Mouse (Mus musculus) adrenal gland, postnatal 10 days (tissue): ENCODE measurements around the gene Mex3b. TPM values are rescaled to one million over a fixed set of nuclear protein-coding genes. Genes with fewer than 3 reads are reported as not detected.

Experiments
- DNase-seq: peaks from one replicate; pipeline ENCODE4 v3.0.0; 2021; ENCODE audit warnings: mixed read lengths
- long read RNA-seq, 2 experiments: library from polyadenylated mRNA; stranded (forward); transcript quantifications; one replicate each; pipeline ENCODE4 v2.0.0; 2021
- total RNA-seq, 2 experiments: library from RNA; stranded (reverse); gene quantifications; 2 replicates each; pipeline ENCODE4 v1.2.3; 2021

Gene Mex3b
- 1 to 10 TPM; 4.6 to 7.7 TPM for total RNA-seq
- long read RNA-seq, experiment 1, partial matches to known transcripts = 3 of 7 reads
- long read RNA-seq, experiment 1, other reads (novel, unspliced or antisense) = 0 of 7 reads
- long read RNA-seq, experiment 2, partial matches to known transcripts = 2 of 5 reads
- long read RNA-seq, experiment 2, other reads (novel, unspliced or antisense) = 0 of 5 reads

DNA sequence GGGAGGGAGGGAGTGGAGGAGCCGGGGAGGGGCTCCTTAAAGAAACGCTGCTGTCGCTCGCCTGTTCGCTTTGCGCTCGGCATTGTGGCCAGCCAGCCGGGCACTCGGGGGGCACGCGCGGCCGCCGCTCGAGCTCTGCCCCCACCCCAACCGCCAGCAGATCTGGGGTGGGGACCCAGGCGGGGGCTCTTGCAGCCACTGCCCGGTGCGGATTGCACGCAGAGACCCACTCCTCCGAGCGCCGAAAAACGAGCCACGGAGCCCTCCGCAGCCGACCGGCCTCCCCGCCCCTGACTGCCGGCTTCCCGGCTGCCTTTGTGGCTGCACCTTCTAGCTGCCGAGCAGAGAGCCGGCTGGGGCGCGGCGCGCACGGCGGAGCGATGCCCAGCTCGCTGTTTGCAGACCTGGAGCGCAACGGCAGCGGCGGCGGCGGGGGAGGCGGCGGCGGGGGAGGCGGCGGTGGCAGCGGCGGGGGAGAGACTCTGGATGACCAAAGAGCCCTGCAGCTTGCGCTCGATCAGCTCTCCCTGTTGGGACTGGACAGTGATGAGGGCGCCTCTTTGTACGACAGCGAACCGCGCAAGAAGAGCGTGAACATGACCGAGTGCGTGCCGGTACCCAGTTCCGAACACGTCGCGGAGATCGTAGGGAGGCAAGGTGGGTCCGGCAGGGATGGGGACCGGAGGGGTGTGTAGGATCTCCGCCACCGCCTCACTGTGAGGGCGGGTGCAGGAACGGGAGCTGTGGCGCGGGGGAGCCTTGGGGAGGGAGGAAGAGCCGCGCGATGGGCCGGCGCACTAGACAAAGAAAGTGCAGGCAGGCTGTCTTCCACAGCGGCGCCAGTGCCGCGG is at the start of gene Mex3b:
Gene Mex3b, plus strand, starts transcription at position 63 of the 851 bp plus-strand sequence.
- DNase-seq = peak; percentile 73

DNA sequence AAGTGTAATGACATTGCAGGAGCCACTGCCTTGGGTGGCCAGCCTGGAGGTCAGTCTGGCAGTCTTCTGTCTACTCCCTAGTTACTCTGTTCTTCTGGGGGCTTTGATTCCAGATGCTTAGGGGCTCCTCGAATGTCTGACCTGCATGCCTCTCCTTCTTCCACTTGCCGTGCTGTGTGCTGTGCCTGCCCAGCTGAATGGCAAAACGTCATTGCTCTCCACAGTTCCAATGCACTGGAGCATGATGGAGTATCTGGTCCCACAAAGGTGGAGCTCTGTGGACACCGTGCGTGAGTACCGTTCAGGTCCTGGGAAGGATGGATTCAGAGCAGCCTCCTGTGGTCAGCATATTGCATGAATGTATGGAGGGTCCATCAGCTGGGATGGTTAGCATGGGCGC is 47.6 kb upstream of the Mex3b start:
- no peak for DNase-seq

DNA sequence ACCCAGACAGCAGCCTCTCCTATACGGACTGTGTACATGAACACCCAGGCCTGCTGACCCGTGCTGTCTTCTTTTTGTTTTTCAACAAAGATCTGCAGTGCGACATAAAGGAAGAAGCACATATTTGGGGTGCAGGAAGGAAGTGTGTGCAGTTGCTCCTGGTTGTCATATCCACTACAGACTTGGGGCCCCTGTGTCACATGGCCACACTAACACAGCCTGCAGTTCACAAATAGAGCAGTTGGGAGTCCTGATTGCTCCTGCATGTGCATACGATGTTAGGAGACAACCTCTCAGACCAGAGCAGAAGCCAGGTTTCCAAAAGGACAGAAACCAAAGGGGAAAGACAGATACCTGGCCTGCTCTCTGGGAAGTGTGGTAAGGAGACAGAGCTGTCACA is 46.5 kb upstream of the Mex3b start:
- DNase-seq = no peak

DNA sequence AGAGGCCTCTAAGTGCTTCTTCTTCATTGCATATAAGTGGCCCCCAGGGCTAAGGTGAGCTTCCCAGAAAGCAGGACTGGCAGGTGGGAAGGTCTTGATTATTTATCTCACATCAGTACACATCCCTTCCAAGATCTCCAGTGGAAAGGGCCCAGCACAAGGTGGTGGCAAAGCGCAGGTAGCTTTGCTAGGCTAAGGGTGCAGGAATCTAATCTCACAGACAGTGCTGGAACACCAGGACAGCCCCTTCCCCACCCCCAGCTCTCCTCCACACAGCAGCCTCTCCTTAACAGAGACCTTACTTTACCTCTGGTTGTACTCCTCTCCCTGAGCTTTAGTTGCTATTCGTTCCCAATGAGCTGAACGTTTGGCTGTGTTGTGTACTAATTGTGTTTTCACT is 45.6 kb upstream of the Mex3b start:
- DNase-seq = no peak

DNA sequence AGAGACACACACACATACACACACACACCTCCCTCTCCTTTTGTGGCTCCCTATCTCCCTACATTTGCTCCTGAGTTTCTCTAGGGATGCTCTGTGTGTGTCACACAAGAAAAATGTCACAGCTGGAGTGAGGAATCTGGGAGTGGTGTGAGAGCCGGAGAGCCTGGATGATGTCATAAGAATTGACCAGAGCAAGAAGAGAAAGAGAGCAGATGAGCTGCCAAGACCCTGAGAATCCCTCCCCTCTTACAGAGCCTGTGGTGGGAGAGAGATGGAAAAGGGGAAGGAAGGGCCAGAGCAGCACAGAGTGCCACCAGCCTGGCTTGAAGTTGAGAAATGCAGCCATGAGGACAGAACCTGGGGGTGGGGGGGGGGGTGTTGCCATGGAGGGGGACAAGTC is 44.6 kb upstream of the Mex3b start:
- DNase-seq = no peak

DNA sequence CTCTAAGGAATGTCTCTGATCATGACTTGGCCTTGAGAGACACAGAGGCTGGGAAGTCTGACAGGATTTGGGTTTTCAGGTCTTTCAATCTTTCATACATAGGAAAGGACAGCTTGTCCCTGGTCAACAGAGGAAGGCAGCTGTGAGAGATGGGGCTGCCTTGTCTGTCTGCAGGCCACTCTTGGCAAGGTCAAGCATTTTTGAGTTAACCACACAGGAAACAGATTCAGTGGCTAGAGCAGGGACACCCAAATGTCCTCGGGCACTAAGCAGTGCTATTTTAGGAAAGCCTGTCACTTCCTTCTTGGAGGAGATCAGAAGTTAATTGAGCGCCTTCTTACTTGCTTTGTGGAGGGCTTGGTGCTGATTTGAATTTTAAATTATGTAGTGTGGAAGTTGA is 38.9 kb upstream of the Mex3b start:
- no peak for DNase-seq

DNA sequence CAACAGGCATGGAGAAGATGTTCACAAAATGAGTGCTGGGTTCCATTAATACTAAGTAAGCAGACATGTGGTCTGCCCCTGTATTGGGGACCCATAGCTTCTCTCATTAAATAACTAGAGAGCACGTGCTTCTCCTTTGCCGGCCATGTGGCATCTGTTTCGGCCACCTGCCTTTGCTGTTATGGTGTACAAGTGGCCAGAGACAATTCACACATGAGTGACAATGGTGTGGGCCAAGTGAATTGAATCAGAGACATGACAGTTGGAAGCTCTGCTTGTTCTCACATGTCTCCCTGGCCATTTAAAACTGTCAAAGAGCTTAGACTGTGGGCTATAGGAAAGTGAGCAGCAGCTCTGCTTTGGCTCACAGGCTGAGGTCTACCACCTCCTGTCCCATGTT is 37.6 kb upstream of the Mex3b start:
- no peak for DNase-seq

DNA sequence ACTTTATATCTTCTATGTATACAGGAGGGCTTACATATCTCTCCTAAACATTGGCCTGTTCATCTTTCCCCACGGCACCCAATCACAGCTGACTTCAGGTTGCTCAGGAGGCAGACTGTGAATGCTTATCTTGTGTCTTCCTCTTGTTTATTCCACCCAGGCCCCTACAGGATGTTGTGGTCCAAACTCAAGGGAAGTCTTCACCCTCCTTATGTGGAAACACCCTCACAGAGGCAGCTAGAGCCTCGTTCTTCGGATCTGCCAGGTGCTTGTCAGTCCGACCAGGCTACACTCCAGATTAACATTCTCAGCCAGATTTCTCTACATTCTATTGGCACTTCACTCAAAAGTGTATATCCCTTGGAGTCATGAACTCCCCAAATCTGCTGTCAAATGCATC is 32.7 kb upstream of the Mex3b start:
- no peak for DNase-seq

DNA sequence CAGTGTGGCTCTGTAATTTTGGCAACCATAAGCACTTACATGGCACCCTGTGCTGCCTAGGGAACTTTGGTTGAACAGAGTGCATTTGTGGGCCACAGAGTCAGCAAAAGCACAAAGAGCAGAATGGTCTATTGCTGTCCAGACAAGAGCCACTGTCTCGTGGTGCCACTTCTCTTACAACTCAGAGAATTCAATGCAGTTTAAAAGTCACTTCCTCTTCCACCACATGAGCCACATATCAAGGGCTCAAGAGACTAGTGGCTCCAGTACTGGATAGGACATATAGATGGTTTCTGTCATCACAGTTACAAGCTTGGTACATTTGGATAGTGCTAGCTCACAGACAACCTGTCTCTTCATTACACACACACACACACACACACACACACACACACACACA is 28.7 kb upstream of the Mex3b start:
- DNase-seq = no peak

DNA sequence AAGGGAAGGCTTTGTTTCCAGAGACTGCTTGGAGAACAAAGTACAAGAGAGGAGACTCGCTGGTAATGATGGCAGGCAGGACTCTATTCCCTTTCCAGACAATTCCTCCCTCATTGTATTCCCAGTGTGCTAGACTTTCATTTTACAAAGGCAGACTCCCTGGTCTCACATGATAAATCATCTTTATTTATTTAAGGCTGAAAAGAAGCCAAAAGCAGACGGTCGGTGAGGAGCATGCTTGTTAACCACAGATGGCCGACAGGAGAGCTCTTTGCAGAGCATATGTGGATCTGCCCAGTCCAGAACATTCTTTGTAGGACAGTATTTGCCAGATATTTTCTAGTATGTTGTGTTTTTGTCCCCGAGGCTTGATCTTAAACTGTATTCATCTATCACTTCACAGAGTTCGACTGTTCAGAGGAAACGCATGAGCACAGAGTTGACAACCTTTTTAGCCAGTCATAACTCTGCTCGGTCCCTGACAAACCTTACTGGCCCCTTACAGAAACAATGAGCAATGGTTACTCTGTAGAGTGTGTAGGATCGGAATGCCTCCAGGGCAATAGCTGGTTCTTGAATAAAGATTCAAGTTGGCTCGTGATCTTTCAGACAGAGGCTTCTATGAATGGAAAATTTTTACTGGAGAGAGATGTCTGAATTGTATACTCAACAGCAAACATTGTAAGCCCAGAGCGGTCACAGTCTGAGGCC is 28.0 kb upstream of the Mex3b start:
- DNase-seq = no peak

DNA sequence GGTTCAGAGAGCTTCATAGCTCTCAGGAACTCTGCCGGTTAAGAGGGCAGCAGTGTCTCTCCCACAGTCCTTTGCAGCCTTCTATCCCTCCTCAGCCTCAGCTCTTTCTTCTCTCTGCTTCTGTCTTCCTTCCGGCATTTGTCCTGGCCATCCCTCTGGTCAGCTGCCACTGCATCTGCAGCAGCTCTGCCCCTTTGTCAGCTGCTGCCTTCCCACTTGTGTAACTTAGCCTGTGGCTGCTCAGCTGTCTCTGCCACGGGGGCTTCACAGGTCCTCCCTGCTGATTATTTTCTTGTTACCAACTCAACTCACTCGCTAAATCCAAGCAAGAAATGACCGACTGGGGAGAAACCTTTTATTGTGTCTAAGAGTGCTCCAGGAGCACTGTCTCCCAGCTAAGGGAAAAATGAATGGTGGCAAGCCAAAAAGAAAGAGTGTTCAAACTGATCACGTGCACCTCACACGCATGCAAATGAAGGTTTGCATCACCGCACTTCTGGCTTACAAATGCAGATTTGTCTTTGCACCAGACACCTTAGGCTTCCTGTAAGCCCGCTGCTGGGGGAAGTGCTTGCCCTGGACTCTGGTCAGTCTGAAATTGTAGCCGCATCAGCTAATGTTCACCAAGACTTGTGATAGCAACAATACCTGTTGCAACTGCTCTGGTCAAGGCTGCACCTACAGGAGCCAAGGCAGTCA is 24.8 kb upstream of the Mex3b start:
- DNase-seq = no peak

DNA sequence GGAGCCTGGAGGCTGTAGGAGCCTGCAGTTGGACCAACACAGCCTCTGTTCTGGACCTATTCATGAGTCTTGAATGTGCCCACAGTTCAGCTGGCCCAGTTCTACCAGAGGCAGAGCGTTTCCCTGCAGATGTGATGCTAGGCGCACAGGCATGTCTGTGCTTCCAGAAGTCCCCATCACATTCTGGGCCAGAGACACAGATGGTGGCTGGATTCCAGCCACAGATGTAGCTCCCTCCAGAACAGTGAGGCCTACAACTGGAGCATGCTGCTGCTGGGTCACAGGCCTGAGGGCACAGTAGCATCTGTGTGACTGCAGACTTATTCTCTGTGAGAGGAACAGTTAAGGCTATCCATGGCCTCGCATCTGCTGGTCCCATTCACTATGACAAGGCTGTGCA is 16.4 kb upstream of the Mex3b start:
- no peak for DNase-seq

DNA sequence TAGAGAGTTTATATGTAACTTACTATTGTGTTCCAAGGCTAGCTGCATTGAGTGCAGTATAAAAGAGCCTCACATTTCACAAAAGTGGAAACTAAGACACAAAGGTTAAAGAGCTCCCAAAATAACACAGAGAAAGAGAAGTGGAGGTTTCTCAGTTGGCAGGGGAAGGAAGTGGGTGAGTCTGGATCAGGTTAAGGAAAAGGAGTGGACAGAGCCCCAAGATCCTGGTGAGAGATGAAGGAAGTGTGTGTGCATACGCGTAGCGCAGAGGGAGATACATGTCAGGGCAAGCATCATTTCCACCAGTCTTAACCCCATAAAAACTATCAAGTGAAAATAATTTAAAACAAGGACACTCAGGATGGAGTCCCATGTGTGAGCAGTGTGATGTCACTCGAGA is 15.5 kb upstream of the Mex3b start:
- DNase-seq = no peak

DNA sequence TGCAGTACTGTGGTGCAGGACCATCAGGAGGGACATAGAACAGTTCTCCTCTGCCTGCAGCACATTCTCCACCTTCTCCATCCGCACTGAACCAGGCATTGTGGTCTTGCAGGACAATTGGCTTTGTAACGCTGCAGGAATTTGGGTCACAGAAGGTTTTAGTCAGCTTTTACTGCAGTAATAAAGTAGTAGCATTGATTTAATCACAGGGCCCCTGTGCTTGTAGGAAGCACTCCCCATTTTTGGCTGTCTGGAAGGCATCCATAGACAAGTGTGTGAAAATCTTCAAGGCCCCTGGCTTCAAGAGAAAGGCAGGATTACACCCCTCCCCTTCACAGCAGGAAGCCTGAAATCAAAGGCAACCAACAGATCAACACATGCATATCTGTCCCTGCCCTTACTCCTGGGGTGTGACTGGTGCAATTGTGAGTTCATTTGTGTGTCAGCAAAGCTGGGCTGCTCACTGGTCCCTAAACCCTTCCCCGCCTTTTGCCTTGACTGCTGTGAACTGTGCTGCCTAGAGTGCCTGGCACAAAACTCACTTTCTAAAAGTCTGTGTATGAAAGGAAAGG is 12.9 kb upstream of the Mex3b start:
- DNase-seq = no peak

DNA sequence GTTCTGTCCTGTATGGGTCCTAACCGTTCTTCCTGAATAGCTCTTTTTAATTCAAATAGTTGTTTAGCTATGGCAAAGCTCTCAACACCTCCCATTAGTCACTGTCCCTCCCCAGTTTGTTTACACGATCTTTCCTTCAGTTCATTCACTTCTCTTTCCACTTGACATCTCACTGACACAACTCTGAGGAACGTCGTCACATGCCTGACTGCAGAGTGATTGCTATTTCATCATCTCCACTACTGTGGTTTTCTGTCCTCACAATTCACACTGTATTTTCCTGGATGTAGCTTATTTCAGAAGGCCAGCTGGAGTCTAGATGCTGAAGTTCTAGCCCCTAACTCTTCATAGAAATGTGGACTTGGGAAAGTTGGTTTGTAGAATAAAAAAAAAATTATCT is 8.5 kb upstream of the Mex3b start:
- DNase-seq = no peak

DNA sequence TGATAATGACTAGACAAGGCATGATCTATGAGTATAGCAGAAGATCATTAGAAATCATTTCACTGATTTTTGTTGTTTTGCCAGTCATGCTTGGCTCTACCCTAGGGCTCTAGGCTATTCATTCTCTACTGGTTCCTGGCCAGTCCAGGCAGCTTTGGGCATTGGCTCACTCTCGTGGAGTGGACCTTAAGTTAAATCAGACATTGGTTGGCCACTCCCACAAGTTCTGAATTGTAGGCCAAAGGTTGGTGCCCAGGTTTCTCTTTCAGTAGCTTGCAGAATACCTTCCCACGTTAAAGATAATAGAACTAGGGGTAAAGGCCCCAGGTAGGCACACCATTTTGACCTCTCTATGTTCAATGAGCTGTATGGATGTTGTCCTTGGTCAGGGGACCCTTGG is 6.5 kb upstream of the Mex3b start:
- no peak for DNase-seq

DNA sequence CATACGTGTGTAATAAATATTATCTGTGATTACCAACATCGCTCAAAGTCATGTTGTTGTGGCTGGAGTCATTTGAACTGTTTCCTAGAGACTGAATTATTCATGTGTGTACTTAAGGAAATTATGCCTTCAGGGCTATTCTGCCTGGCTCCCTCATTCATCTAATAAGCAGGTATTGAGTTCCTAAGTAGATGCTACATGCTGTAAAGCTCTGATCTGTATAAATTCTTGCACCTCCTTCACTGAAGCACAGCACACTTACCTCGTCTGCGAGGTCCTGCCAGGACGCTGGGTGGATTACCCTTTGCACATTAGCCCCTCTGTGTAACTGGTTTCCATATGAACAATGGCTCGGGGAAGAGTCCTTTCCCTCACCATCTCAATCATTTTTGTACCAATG is 3.8 kb upstream of the Mex3b start:
- no peak for DNase-seq

DNA sequence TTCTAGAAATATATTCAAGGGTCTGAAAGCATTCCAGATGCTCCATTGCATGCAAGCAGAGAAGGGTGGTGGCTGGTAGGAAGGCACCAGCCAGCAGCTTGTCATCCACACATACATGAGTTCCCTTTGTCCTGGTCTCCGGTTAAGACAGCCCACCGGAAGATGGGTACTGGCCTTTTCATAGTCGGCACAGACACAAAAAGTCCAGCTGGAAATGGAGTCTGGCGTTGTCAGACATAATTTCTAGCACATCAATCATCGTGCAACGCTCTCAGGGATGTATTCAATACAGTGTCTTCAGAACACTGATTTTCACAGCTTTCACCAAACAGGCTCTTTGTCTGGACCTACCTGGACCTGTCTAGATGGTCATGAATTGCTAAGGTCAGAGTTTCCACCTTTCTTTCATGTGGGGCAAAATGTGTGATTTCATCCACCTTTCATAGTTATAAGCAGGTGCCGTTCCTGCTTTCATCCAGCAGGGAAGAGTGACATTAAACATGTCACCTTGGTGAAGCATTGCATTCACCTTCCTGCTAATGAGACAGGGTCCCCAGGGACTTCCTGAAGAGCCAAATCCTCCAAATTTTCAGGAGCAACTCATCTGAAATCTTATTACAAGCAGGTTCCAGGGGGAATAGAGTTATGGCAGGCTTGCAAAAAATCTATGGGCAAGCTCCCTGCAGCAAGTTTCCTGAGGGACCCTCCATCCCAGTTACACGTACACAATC is 2.7 kb upstream of the Mex3b start:
- no peak for DNase-seq

DNA sequence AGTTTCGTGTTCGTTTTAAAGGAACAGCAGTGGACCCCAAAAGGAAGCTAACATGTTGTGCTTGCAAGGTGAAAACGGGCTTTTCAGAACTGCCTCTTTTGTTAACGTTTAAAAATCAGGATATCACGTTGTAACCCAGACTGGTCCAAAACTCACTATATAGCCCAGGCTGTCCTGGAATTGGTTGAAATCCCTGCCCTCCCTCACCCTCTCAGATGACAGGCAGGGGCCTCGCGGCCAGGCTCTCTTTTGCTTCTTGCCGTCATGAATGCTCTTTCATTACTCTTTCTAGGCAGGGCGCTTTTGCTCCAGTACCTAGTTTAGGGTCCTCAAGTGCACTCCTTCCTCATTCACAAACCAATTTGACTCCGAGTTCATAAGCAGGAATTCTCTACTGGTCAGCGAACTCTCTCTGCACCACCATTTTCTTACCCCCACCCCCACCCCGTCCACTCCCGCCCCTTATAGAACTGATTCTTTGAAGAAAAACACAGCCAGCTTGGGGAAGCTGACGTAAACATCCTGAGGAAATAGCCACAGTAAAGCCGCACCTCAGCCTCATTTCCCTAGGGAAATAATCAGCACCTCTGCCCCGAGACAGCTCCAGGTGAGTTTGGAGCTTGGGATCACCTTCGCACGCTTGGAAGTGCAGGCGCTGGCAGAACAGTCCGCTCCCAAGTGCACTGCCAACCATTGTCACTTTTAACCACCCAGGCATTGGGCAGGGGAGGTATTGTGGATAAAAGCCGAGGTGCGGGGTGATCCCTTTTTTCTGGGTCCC is 2.0 kb upstream of the Mex3b start:
- peak; percentile 17 for DNase-seq

DNA sequence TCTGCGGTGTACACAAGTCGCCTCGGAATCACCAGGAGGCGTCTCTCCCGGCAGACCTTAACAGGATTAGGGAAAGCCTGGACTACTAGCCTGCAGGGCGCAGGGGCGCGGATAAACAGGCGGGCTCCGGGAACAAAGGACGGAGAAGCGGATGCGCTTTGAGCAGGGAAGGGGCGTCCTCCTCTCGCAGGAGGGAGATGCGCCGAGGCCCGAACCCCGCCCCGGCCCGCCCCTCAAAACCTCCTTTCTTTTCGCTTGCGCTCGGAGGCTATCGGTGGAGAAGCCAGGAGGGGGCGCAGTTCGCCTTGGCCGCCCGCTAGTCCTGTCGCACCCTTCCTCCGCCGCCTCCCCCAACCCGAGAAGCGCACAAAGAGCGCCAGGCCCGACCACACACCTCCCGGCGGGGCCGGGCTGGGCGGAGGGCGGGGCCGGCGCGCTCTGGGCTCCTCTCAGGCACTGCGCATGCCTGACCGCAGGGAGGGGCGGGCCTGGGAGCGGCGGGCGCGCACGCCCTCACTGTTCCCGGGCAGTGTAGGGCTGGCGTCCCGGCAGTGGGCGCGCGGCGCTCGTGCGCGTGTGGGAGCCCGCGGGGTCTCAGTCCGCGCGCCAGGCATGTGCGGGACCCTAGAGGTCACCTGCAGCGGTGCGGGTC is 1.2 kb upstream of the Mex3b start:
- DNase-seq = peak; percentile 98
